Mouse (Mus musculus): Measurements from ENCODE around the gene Mrpl14. TPM values are rescaled to one million over a fixed set of nuclear protein-coding genes. Genes with fewer than 3 reads are reported as not detected.

Mrpl14 gene
- 48.4 and 52.8 TPM in 2 replicates for polyA plus RNA-seq (2012; rRNA removed)

- peak; percentile 54 to 92 for DNase-seq (ENCODE audit: extremely low spot score in 1 of 2, low spot score in 1 of 2)
These were observed at the start of gene Mrpl14 for GRCm38 (mm10) chr17:45686093-45686619. Gene Mrpl14 (plus strand): TSS chr17:45686322.

- DNase-seq (ENCODE audit: extremely low spot score in 1 of 2, low spot score in 1 of 2), result no peak
These were observed 47.4 kb upstream of the Mrpl14 start for GRCm38 (mm10) chr17:45638596-45639295.

- no peak for DNase-seq (ENCODE audit: extremely low spot score in 1 of 2, low spot score in 1 of 2)
These were observed 44.1 kb upstream of the Mrpl14 start for GRCm38 (mm10) chr17:45641981-45642380.

- DNase-seq (ENCODE audit: extremely low spot score in 1 of 2, low spot score in 1 of 2), result peak; percentile 49 to 78
These were observed 43.4 kb upstream of the Mrpl14 start for GRCm38 (mm10) chr17:45642701-45643100.

- DNase-seq (ENCODE audit: extremely low spot score in 1 of 2, low spot score in 1 of 2), result no peak
These were observed 41.9 kb upstream of the Mrpl14 start for GRCm38 (mm10) chr17:45644185-45644584.

GRCm38 (mm10) chr17:45653233-45653632 is 32.9 kb upstream of the Mrpl14 start:
- DNase-seq (ENCODE audit: extremely low spot score in 1 of 2, low spot score in 1 of 2), result no peak

- DNase-seq (ENCODE audit: extremely low spot score in 1 of 2, low spot score in 1 of 2), result no peak
These were observed 30.3 kb upstream of the Mrpl14 start for GRCm38 (mm10) chr17:45655820-45656219.

GRCm38 (mm10) chr17:45659225-45659624 is 26.9 kb upstream of the Mrpl14 start, which contains the start of gene Capn11:
Gene Capn11 (minus strand): TSS chr17:45659325.
- DNase-seq (ENCODE audit: extremely low spot score in 1 of 2, low spot score in 1 of 2), result no peak

- peak in 1 of 2 experiments; percentile 88 for DNase-seq (ENCODE audit: extremely low spot score in 1 of 2, low spot score in 1 of 2)
These were observed 22.8 kb upstream of the Mrpl14 start for GRCm38 (mm10) chr17:45663106-45663919.

DNA sequence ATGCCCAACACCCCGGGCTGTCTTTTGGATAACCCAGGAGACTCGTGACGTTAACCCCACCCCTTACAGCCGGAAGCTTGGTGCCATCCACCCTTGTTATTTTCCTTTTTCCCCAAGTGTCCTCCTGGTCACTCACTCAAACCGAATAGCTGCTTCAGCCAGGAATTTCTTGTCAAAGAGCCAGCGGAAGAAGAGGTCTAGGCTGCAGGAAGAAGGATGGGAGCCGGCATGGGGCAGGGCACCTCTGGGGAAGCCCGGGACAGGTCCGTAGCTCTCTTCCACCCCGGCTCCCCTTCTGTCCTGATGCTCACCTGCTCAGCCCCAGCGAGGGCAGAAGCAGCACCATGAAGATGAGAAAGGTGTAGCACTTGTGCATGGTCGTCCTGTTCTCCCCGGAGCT is 21.5 kb upstream of the Mrpl14 start:
- no peak for DNase-seq (ENCODE audit: extremely low spot score in 1 of 2, low spot score in 1 of 2)

GRCm38 (mm10) chr17:45666091-45666490 is 20.0 kb upstream of the Mrpl14 start:
- DNase-seq (ENCODE audit: extremely low spot score in 1 of 2, low spot score in 1 of 2), result no peak

GRCm38 (mm10) chr17:45667481-45667880 is 18.6 kb upstream of the Mrpl14 start:
- DNase-seq (ENCODE audit: extremely low spot score in 1 of 2, low spot score in 1 of 2), result no peak

DNA sequence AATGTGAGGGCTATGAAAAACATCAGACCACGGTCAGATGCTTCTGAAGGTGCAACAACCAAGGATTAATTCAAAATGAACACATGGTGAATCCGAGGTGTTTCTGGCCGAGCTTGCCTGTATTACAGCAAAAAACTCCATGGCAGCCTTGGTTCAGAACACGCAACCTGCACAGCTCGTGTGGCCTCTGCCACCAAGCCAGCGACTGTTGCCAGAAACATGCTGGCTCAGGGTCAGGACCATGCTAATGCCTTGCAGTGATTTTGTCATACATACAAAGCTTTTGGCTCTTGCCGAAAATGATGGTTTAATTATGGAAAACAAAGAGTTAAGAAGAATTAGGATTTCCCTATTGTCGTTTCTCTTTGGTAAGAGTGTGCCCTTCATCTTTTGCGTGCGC is 18.1 kb upstream of the Mrpl14 start:
- DNase-seq (ENCODE audit: extremely low spot score in 1 of 2, low spot score in 1 of 2), result no peak

DNA sequence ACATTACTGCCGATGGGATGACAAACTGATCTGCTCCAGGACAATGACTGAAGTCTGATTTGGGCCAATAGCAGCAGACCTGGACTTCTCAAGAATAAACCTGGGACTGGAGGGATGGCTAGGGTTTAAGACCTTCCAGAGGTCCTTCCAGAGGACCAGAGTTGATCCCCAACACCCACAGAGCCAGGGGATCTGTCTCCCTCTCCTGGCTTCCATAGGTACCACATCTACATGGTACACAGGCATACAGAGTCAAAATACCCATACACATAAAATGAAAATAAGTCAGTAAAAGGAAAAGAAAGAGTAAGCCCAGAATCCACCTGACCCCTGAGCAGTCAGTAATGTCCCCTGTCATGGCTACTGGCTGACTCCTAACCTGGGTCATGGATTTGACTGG is 14.3 kb upstream of the Mrpl14 start:
- no peak for DNase-seq (ENCODE audit: extremely low spot score in 1 of 2, low spot score in 1 of 2)

DNA sequence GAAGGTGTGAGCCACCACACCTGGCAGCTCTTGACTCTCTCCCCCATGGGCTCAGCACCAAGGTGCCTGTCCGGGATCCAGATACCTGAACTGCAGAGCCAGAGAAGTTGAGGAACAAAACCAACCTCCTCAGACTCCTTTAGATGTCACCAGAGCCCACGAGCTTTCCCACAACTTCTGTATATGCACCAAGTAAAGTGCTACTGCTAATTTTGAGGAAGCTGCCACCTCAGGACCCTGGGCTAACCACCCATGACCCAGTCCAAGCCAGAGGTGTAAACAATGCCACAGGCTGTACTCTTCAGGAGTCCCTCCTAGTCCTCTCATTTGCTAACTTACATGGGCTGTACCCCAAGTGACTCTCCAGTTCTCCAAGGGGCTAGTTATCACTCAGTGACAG is 13.5 kb upstream of the Mrpl14 start:
- no peak for DNase-seq (ENCODE audit: extremely low spot score in 1 of 2, low spot score in 1 of 2)

DNA sequence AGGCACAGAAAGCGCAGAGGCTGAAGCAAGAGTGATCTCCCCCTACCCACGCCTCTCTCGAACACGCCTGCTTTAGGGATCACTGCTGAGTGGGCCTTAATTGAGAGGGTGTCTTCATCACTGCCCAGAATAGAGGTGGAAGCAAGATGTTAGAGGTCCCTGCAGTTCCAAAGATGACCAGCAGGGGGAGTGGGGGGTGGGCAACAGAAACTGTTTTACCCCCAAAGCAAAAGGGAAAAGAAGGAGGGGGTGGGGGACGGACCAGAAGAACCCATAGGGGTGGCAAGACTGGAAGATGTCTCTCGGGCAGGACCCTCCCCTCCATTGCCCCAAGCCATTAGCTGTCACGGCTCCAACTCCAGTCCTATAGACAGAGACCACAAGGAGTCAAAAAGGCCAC is 8.0 kb upstream of the Mrpl14 start:
- DNase-seq (ENCODE audit: extremely low spot score in 1 of 2, low spot score in 1 of 2), result peak in 1 of 2 experiments; percentile 72

GRCm38 (mm10) chr17:45680391-45680980 is 5.6 kb upstream of the Mrpl14 start:
- peak; percentile 74 to 85 for DNase-seq (ENCODE audit: extremely low spot score in 1 of 2, low spot score in 1 of 2)

DNA sequence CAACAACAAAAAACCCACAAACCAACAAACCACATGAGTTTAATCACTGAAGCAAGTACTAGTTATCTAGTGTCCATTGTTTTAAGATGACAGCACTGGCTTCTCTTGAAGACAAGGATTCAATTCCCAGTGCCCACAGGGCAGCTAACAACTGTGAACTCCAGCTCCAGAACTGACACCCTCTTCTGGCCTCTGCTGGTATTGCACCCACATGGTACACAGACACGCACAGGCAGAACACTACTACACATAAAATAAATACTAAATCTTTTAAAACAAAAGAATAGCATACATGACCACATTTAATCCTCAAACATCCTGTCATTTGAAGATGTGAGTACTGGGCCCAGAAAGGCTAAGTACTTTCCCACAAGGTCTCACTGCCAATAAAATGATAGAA is 4.5 kb upstream of the Mrpl14 start:
- peak in 1 of 2 experiments; percentile 30 for DNase-seq (ENCODE audit: extremely low spot score in 1 of 2, low spot score in 1 of 2)

DNA sequence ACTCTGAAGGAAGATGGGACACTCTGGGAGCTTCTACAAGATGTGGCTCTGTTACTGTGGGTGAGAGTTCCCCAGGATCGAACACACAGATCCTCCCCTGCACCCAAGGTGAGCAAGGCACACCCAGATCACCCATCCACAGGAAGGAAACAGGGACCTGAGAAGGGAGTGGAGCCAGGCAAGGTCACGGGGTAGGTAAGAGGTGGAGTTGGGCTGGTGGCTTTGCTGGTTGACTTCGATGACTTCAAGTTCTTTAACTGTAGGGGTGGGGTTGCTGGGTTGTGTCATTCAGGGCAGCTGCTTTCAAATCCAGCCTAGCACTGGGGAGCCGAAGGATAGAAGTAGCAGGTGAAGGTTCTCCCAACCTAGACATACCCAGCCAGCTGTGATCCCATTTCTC is 3.3 kb upstream of the Mrpl14 start:
- DNase-seq (ENCODE audit: extremely low spot score in 1 of 2, low spot score in 1 of 2), result no peak

DNA sequence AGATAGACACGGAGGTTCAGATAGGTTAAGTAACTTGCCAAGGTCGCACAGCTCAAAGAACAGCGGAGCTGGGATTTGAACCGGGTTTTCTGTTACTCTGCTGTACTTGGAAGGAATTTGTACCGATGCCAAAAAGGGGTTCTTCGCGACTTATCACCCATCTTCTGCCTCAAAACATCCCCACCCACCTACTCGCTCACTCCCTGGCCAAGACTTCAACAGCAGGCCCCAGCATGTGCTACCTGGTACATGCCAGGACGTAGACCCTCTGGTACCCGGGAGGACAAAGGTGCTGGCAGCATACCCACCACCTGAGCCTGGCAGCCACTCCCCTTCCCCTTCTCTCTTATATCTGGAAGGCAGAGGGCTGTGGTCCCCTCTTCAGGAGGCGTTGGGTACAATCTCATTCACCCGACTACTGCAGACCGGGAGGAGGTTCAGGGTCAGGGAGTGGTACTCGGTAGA is 1.4 kb upstream of the Mrpl14 start:
- no peak for DNase-seq (ENCODE audit: extremely low spot score in 1 of 2, low spot score in 1 of 2)
